Mouse (Mus musculus): Measurements from ENCODE around the gene Gm20604.
A peak's percentile ranks its signal among the peaks of the same experiment; 100 is the strongest.

Gm20604 gene

DNA sequence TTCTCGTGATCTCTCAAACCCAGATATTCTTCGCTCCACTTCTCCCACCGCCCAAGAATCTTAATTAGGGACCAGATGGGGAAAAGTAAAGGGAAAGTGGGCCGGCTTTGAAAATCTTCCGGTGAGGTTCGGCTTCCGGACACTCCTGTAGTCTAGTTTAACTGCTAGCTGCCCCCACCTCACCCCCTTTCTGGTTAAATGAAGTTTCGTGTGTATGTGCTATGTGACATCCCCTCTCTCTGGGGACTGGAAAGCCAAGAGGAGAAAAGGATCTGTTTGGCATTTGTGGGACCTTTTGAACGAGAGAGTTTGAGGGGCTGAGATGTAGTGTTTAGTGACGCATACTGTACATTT lies at the start of gene Gm20604:
Gene Gm20604 (minus strand): TSS at position 270 of the 354 bp plus-strand sequence.
- no peak for DNase-seq (ENCODE audit: low read depth, low spot score)

DNA sequence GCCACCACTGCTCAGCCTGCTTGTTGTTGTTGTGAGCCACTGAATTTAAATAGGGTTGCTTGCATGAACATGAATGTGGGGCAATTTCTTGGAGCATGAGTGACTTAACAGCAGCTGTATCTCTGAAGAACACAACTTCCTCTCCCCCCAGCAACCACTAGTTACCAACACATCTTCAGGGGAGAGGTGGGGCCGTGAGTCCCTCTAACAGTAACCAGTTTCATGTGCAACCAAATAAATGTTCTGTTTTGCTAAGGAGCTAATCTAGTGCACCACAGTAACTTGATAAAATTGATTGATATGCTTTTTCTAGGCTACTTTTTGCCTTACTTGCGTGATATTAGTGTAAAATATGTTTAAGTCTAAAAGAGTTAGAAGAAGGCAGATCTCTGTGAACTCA lies 41.1 kb upstream of the Gm20604 start:
- no peak for DNase-seq (ENCODE audit: low read depth, low spot score)

DNA sequence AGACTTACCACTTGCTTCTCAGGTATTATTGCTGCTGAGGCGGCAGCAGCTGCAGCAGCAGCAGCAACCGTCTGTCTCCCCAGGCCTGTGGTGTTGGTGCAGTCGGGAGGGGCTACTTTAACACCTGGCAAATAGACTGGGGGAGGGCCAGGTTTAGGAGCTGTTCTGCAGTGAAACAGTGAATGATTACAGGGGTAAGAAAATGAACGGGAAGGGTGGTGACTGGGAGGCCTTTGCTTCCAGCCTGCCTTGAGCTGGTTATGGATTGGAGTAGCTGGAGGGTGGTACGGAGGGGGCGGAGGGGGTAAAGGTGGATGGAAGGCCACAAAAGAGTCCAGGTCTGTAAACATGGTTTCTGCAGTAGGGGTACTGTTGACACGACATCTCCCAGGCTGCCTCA lies 29.5 kb upstream of the Gm20604 start:
- DNase-seq (ENCODE audit: low read depth, low spot score), result no peak

DNA sequence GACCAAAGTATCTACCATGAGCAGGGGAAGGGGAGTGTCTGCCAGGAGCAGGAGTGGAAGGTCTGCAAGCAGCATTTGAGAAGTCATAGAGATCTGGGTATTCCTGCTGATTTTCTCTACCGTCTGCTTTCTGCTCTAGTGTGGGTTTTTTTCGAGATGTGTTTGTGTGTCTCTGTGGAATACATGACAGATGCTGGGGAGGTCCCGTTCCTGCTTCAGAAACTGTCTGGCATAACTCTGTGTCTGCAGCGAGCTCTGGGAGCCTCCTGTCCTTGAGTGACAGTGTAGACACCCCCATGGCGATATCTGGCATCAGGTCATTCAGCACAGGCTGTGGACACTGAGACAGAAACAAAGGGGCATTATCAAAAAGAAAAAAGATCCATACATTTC lies 27.1 kb upstream of the Gm20604 start:
- DNase-seq (ENCODE audit: low read depth, low spot score), result no peak

DNA sequence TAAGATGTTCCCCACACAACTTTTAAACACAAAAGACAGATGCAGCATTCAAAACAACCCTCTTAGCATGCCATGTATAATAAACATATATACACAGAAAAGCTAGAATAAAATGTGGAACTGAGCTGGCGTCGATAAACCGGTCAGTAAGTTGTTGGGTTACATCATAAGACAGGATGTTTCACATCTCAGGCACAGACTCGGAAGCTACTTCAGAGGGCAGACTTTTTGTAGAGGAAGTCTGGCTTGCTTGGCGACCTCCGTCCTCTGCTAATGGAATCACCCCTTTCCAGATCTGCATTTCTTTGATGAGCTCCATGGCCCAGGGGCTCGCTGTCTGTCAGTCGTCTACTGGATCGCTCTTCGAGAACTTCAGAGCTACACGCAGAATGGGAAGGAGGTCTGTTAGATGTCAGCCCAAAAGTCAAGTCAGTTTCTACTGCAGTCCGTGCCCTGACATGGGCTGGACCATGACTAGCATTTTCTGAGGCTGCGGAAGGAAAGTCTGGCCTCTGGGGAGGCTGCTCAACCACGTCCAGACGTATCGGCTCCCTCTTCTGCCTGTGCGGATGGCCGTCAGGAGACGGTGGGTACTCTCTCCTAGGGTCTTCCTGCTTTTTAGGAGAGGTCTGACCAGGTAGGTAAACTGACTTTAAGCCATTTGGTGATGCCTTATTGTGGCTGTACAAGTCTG lies 26.6 kb upstream of the Gm20604 start:
- no peak for DNase-seq (ENCODE audit: low read depth, low spot score)

DNA sequence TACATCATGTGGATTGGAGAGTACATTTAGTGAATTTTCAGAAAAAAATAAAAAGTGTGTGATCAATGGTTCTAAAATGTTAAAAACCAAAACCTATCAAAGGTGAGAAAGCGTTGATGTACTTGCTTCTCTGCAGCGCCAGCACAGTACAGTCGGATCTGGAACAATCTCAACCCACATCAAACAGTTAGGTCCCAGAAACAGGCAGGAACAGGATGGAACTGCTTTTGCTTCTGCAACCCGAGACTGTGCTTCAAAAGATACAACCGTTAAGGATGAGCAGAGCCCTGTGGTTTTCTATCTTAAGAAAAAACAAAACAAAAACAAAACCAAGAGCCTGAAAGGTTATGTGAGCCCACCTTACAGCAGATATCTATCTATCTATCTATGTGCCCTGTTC lies 24.4 kb upstream of the Gm20604 start:
- no peak for DNase-seq (ENCODE audit: low read depth, low spot score)

DNA sequence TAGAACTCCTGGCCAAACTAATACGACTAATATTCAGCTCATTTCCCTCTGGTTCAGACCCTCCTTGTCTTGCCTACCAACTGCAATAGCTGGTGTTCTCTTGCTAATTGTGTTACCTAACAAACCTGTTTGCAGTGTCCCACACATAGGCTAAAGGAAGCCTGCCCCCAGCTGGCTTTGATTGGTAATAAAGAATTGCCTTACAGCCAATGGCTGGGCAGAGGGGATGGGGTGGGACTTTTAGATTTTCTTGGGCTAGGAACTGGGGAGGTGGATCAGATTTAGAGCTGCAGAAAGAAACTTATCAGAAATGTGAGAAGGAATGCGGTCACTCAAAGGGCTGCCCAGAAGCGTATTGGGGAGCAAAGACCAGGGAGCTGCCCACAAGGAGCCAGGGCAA lies 21.0 kb upstream of the Gm20604 start:
- no peak for DNase-seq (ENCODE audit: low read depth, low spot score)

DNA sequence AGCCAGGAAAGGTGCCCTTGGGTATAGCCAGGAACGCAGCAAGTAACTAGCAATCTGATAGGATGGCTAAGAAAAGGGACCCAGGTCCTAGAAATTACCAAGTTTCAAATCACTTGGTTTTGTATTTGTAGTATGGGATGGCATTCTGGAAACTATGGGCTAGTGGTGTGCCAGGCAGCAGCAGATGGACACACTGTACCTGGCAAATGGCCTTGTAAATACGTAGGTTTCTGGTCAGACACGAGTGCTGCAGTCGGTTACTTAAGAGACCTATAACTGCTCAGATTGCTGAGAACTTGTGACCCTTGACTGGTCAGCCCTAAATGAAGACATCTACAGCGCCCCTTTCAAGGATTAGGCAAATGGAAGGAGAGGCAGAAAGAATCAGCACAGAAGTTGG lies 19.7 kb upstream of the Gm20604 start:
- no peak for DNase-seq (ENCODE audit: low read depth, low spot score)

DNA sequence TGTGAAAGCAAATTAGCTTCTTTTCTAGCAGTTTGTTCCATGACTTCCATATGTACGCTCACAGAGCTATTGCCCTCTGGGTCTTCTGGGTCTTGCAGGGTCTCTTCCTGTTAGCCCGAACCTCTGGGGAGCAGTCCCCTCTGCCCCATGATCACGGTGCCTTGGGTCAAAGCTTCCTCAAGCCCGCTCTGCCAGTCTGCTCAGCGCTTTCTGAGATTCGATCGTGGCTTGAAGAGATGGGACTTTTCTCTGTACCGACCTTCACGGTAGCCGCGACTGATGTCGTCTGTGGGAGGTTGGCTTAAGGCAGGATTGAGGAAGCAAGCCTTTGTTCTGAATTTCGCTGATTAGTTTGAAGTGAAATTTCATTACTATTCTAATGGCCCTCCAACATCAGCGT lies 17.6 kb upstream of the Gm20604 start:
- DNase-seq (ENCODE audit: low read depth, low spot score), result no peak

DNA sequence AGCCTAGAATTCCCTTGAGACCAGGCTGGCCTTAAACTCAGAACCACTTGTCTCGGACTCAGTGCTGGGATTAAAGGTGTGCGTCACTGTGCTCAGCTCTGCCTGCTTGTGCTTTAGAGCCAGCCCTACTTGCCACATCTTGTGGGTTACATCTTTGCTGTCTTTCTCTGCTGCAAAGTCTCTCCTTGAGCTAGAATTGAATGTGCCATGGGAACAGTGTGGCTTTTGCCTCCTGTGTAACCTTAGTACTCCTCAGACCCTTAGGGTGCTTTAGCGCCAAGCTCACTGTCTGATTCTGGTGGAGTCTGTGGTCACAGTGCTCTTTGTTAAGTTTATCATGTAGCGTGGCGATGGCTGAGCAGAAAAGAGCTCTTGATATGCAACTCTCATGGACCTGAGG lies 14.2 kb upstream of the Gm20604 start:
- no peak for DNase-seq (ENCODE audit: low read depth, low spot score)

DNA sequence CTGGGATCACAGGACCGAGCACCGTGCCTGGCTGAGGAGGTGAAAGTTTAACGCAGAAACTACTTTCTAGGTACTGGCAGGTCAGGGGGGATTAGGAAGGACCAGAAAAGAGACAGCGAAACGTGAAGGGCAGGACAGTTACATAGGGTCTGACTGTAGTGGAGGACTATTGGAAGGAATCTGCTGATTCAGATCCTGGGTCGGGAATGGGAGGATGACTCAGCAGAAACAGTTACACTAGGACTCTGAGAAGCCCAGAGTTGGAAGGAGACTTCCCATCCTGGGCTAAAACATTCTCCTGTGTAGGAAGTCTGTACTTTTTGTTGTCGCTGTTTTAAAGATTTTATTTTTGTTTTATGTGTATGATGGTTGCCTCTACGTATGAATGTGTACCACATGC lies 13.1 kb upstream of the Gm20604 start:
- DNase-seq (ENCODE audit: low read depth, low spot score), result no peak

DNA sequence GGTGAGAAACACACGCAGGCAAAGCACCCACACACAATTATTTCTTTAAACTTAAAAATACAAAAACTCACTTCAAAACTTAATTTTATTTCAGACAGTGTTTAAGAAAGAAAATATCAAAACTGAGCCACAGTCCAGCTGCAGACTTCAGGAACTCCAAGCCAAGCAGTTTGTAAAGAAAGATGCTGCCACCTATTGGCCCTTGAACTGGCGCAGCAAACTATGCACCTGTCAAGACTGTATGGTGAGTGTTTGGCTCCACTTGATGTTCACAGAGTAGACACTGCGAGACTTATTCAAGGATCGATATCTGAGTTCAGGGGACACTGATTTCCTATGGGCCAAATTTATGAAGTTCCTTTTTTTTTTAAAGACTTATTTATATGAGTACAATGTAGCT lies 10.5 kb upstream of the Gm20604 start:
- no peak for DNase-seq (ENCODE audit: low read depth, low spot score)

DNA sequence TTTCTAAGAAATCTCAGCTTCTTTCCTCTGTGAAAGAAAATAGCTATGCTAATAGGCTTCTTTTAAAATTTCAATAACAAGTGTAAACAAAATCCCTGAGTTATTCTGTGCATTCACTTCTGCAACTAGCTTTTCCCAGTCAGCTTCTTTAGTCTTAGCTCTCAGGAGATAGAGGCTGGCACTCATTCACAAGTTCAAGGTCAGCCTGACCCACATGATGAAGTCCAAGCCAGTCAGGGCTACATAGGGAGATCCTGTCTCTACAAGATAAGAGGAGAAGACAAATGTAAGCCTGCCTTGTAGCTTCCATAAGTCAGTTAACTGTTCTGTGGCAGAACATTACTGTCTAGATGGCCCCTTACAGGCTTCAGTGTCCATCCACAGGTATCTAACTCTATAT lies 5.2 kb upstream of the Gm20604 start:
- DNase-seq (ENCODE audit: low read depth, low spot score), result no peak

DNA sequence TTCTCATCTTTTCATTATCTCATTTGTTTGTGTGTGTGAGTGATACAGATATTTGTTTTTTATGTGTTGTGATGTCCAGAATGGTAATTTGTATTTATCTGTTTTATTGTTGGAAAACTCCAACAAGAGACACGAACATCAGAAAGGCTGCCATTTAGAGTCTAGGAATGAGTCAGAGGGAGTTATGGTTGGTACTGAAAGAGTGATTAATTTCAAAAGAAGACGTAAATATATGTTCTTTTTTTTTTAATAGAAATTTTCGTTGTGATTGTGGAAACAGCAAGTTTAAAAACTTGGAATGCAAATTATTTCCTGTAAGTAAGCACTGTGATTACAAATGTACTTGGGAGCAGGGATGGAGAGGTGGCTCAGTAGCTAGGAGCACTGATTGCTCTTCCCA lies 3.2 kb upstream of the Gm20604 start:
- no peak for DNase-seq (ENCODE audit: low read depth, low spot score)

DNA sequence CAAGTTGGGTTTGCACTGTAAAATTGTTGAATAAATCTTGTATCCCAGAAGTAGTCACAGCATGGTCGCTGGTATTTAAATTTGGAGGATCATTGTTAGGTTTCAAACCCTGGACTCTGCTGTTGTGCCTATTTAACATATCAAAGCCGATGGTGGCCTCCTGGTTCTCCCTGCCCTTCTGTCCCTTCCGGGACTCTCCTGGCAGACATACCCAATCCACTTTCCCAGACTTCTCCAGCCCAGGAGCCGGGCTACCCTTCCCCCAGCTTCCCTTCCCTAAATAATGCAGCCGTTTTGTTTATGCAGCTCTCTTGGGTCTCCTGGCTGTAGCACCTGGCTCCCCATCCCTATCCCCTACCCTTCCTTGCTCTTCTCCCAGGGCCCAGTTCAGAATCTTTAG lies 464 bp upstream of the Gm20604 start:
- no peak for DNase-seq (ENCODE audit: low read depth, low spot score)

DNA sequence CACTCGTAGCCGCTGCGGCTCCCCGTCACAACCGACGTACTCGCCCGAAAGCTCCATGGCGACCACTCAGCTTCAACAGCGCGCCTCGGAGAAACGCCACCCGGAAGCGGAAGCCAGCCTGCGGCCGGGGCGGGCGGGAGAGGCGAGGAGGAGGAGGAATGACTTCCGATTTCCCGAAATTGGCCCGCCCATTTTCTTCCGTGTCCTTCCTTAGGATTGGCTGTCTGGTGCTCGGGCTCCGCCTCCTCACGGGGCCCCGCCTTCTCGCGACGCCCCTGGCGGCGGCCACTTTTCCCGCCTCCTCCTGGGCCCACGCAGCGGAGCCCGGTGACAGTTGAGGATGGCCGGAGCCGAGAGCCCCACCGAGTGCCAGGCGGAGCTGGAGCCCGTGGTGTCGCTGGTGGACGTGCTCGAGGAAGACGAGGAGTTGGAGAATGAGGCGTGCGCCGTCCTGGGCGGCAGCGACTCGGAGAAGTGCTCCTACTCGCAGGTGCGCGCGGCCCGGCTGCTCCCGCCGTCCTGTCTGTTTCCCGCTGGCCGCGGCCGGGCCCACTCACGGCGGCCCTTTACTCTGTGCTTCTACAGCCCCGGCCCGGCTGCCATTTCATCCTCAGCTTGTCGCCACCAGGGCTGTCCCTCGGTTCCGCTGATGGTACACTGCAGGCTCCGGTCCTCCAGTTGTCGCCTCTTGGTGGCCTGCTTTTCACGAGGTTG lies 626 bp downstream of the Gm20604 start, which contains the start of the genes Gm28051, Gon7 and Ubr7:
Gene Gm28051 (minus strand): TSS at position 77 of the 714 bp plus-strand sequence.
Gene Gon7 (minus strand): TSS at position 115 of the 714 bp plus-strand sequence.
Gene Ubr7 (plus strand): TSS at position 279 of the 714 bp plus-strand sequence.
- peak; percentile 94 for DNase-seq (ENCODE audit: low read depth, low spot score)

DNA sequence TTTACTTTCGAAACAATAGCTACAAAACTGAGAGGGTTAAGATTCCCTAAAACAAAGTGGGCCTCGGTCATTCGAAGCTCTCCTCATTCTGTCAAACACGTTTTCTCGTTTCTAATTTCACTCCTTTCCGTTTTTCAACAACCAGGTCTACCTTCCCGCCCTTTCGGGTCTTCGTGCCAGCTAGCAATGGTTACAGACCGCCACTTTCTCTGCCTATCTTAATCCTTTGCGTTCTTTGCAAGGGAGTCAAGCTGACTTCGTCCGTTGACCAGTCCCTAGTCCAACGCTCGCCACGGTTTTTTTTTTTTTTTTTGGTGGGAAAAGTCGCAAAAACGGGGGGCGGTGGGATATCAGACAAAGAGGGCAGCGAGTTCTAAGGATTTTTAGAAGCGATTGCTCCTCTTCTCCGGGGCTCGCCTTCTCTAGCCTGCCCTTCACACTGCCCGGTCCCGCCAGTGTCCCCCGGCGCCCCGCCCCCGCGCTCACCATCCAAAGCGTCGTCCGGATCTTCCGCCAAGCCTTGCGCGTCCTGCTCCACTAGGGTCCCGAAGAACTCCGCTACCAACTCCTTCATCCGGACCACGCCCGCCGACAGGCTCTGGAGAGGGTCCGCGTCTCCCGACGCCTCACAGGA lies 1.3 kb downstream of the Gm20604 start:
- DNase-seq (ENCODE audit: low read depth, low spot score), result no peak

DNA sequence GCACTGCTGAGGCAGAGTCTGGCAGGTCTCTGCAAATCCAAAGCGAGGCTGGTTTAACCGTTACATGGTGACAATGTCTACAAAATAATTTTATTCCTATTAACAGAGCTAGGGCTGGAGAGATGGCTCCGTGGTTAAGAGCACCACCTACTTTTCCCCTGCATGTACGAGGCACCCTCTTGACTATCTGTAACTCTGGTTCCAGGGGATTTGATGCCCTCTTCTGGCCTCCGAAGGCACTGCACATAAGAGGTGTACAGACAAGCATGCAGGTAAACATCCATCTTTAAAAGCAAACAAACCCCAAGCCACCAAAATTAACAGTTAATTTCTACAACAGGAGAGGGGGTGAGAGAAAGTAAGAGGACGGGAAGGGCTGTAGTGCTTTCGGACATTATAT lies 2.2 kb downstream of the Gm20604 start:
- DNase-seq (ENCODE audit: low read depth, low spot score), result peak; percentile 56

DNA sequence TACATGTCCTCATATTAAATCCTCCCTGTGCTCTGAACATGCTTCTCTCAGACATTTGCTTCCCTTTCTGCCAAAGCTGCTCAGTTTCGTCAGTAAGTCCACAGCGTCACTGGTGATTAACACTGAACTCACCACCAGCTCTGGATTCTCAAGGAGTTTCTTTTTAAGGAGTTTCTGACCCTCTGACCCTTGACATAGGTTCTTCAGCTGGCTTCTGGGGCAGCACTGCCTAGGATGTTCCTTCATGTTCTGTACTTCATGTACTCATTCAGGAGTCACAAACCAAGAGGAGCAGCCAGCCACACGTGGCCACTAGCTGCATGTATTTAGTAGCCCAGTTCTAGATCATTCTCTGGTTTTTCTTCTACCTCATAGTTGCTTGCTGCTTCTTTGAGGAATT lies 10.2 kb downstream of the Gm20604 start:
- no peak for DNase-seq (ENCODE audit: low read depth, low spot score)

DNA sequence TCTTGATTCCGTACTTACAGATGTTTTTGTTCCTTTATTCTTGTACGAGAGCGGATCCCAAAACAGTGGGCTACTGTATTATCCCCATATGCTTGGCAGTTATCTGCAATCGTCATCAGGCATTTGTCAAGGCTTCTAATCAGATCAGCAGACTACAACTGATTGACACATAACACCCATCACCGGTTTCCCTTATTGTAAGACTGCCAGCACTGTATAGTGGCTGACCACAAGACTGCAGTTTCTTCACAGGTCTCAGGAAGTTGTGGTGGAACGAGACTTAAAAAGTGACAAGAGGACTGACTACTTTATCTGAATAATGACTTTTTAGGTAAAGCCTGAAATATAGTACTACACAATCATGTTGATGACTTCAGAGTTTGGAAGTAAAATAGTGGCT lies 13.6 kb downstream of the Gm20604 start:
- no peak for DNase-seq (ENCODE audit: low read depth, low spot score)

DNA sequence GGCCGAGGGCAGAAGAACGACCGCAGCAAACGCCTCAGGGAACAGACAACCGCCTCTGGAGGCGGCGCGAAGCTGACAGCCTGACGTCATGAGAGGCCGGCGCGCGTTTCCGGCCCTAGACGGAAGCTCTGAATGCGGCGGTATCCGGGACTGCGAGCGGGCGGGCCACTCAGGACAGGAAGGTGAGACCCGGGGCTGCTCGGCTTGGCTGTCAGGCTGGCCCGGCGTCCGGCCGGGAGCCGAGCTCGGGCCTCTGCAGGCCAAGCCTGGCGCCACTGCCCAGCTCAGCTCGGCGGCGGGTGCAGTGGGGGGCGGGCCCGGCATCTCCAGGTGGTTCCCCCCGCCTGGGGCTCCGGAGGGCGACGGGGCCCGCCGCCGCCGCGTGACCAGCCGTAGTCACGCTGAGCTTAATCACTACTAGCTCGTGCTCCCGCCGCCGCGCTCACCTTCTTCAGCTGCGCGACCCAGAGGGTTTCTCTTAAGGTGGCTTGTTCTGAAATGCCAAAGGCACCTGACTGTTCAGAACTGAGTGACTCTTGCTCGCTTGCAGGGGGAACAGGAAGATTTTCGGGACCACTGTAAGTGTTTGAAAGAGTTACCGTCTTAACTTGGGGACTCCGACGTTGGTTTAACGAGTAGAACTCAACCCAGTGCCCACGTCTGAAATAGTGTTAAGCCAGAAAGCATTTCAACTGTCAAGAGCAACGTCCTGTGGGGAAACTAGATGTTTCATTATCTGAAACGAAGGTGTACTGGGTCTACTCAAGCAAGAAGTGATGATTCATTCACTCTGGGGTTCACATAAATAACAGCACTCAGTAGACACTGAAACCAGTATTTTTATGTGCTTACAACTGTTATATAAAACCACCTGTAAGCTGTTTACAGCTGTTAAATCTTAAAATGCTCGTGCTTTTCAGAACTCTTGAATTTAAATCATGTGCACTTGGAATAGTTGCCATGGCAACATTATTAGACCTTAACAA lies 14.6 kb downstream of the Gm20604 start, which contains the start of the genes Moap1 and Tmem251:
Gene Moap1 (minus strand): TSS at position 73 of the 986 bp plus-strand sequence.
Gene Tmem251 (plus strand): TSS at position 174 of the 986 bp plus-strand sequence.
- DNase-seq (ENCODE audit: low read depth, low spot score), result no peak
